Mouse (Mus musculus) stomach, postnatal 0 days (tissue): ENCODE measurements around the gene Efcab9.

Experiments
- CTCF ChIP-seq: IDR thresholded peaks from 2 replicates; pipeline ENCODE4 v1.5.1; 2016; ENCODE audit warnings: antibody characterized with exemption, low read depth, mild to moderate bottlenecking, moderate library complexity
- EP300 ChIP-seq: optimal IDR thresholded peaks from 2 replicates; pipeline ENCODE3; 2016; ENCODE audit warnings: antibody characterized with exemption

DNA sequence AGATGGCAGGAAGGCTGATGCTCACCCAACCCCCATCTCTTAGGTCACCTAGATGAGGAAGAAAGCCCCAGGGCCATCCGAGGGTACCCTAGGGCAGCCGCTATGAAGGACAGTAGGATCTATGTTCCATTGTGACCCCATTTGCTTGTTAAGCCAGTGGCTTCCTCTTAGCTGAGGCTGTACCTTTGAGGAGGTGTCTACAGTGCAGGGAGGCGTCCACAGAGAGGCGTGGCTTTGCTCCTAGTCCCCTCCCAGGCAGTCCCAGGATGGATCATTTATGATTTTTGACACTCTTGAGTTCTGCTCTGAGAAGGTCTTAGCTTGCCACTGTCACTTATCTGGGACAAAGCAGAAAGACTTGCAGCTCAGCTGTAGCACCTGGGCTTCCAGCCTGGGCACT is 7.0 kb upstream of the Efcab9 start:
- TF ChIP-seq CTCF (no peak), EP300 (no peak)
